Mouse (Mus musculus) urinary bladder, postnatal 10 days (tissue): ENCODE measurements around the gene Bnc2.

ENCODE experiments used
- DNase-seq: peaks from one replicate; pipeline ENCODE4 v3.0.0; 2022; ENCODE audit warnings: low spot score

Gene Bnc2

DNA sequence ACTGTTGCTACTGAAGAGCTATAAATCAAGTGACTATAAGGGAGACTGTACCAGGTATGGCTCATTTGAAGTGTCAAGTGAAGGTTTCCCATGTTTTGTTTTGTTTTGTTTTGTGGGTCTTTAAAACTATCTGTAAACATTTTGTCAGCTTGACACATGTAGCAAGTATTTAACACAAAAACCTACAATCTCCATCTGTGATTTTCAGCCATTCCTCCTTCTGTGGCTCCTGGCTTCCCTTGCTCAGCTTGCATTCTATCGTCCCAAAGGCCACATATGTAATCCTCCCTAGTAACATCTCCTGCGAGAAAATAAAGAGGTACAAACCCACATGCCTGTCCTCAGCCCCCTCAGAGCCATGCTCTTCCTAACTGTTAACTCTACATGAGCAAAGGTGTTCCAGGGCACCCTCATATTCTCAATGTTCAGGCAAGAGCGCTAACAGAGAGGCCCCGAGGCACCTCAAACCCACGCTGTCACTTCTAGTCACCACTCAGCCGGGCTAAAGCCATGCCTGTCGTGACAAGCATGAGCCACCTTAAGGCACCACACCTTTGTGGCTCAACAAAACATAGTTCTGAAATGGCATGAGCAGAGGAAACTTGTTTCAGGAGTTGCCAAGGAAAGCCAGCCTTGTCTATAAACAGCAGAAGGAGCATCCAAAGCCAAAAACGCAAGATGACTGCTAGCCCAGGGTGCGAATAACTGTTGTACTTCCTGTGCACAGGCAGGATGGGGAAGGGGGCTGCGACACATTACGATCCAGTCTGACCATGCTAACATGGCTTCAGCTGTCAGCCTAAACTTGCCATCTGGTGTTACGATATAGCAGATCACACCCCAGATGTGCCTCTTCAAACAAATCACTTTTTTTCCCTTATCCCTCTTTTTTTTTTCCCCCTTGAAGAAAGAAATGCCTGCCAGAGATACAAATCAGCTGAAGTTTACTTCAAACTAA lies 42.0 kb downstream of the Bnc2 start:
- DNase-seq, result no peak

DNA sequence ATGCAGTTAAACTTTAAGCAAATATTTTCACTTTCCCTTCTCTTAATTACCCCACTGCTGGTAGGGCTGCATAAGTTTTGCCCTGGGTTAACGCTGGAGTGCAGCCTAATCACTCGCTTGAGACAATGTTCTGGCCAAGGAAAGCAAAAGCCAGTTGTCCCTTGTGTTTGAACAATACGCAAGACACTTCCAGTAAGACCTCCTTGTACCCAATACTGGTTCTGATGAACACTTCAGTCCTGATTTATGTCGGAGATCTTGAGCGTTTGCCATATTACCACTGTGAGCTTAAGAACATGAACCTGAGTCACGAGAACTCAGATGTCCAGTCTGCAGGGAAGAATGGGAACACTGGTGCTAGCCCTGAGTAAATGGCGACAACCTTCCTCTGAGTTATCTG lies 47.5 kb downstream of the Bnc2 start:
- DNase-seq, result no peak

DNA sequence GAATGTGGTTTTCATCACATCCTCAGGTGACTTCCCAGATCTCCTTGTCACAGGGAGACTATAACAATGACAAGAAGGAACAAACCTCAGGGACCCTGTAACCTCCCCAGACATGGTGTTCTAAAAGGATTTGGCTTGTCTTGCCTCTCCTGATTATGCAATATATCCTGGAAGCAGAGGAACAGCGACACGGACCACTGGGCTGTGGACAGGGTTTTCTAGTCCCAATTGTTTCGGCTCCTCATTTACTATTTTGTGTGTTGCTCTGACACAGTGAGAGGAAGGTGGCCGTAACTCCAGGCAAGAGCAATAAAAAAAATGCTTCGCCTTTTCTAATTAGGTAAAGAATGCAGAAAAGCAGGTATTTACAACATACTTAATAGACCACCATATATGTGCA lies 51.8 kb downstream of the Bnc2 start:
- no peak for DNase-seq

DNA sequence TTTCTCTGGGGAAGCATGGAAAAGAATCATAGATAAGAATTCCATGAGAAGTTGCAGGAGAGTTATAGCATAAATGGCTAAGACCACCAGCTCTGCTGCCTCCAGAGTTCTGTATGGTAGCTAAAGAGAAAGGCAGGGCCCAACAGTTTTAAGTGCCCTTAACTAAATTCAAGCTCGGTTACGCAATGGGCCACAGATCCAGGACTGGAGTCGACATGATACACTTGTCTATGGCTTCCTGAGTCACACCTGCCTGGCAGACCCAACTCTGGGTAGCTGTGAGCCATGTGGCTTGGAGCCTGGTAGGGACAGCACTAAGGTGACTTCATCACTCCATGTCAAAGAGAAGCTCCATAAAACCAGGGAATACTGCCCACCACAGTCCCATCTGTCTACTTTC lies 53.3 kb downstream of the Bnc2 start:
- no peak for DNase-seq

DNA sequence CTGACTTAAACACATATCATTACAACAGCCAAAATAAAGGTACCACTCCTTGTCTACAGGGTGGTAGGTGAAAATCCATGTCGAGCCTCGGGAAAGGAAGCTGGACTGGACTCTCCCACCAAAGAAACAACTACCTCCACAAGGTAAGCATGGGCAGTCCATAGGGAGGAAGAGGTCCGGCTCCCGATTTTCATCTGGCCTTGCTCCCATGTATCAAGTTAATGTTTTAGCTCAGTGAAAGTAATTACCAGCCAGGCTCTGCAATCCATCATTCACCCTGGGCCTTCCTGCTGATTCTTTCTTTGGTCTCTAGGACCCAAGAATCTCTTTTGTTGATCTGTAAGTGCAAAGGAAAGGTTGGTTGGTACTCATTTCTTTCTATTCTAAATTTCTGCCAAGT lies 65.2 kb downstream of the Bnc2 start:
- DNase-seq, result no peak

DNA sequence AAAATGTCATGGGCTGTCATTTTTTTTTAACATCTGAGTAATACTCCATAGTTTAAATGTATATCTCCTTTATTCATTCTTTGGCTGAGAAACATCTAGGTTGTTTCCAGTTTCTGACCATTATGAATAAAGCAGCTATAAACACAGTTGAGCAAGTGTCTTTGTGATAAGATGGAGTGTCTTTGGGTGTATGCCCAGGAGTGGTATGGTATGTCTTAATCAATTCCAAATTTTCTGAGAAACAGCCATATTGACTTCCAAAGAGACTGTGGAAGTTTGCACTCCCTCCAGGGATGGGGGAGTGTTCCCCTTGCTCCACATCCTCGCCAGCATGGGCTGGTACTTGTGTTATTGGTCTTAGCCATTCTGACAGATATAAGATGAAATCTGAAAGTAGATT lies 70.6 kb downstream of the Bnc2 start:
- DNase-seq, result no peak

DNA sequence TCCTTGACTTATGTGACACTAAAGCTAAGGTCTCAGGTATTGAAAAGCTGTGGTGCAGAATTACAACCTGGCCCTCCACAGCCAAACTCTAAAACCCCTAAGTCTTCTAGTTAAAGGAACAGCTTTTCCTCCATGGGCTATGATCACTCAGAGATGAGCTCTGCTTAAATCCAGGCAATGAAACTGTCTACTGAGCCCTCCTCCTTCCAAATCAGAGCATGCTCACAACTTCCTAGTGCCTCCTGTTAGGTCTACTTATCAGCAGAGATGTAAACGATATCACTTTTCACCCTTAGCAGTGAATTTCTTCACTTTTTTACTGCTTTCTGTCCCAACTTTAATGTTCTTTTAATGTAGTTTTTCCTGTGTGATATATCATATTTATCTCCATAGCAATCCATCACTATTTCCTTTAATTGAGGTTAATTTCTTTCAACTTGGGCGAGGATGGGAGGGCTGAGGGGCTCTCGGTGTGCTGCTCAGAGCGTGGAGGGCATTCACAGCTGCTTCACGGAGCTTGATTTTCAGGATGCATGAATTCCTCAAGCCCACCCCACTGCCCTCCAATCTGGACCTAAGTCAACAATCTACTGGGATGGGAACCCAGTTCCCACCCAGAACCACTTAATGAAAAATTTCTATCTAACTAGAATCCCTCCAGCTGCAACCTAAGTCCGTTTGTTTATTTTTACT lies 94.7 kb downstream of the Bnc2 start:
- no peak for DNase-seq

DNA sequence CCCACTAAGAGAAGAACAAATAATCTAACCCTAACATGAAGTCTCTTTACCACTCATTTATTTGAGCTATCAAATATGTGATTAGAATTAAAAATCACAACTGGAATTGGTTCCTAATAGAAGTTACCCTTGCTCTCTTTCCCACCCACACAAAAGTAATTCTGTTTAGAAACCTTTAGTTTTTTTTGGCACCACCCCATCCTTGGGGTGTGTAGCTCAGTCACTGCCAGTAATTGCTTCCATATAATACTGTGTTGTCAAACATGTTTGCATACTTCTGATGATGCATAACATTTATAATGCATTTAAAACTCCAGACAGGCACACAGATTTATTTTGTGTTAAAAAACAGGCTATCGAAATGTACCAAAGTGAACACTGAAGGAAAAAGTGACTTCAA lies 96.8 kb downstream of the Bnc2 start:
- DNase-seq, result no peak

DNA sequence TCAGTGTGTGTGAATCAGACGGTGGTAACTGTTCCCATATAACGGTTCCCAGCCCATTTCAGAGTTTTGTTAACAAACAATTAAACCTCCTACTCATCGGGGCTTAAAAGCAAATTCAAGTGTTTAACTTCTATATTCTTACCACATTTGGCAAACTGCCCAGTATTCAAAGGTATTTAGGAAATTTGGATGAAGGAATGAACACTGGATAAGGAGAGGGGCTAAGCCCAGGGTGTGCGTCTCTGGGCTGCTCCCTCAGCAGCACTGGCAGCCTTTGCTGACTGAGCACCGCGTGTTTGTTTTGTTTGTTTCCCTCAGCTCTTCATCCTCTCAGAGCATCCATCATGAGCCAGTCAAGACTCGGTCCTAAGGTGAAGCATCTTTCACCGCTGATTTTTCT lies 109.0 kb downstream of the Bnc2 start:
- DNase-seq, result no peak

DNA sequence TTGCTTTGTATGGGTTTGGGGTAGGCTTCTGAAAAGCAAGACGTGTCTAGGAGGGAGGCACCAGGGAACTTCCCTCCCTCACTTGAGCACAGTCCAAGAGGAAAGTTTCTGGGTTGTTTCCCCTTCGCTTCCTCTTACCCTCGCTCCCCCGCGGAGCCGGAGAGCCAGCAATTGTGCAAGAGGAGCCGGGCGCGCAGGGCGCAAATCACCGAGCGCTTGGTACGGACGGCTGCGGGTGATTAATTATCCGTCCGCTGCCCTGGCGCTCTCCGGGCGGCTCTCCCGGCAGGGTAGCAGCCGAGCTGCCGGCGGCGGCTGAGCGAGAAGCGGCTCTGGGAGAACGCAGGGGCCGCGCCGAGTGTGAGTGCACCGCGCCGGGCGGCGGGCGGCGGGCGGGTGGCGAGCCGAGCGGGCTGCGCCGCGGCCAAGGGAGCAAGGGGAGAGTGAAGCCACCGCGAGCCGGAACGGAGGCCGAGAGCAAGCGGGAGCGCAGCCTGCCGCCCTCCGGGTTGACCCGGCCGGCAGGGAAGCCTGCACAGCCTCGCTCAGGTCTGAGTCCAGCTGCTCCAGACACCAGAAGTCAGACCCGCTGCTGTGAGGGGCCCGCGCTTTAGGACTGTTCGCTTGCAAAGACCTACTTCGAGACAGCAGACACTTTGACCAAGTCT lies 129.7 kb downstream of the Bnc2 start:
- peak; percentile 20 for DNase-seq

DNA sequence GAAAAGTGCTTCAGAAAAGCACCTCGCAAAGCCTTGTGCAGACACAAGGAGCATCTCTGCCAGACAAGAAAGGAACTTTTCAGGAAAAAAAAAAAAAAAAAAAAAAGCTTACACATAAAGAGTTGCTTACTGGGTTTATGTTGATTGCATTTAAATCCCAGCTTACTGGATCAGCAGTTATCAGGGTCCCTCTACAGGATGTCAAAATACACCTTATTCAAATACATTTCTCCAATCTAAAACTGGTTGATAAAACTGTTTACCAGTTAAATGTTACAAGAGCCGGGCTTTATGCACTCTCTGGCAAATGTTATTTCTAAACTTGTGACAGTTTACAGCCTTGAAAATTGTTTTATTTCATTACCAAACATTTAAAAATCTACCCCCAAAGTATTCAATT lies 130.4 kb downstream of the Bnc2 start:
- no peak for DNase-seq

DNA sequence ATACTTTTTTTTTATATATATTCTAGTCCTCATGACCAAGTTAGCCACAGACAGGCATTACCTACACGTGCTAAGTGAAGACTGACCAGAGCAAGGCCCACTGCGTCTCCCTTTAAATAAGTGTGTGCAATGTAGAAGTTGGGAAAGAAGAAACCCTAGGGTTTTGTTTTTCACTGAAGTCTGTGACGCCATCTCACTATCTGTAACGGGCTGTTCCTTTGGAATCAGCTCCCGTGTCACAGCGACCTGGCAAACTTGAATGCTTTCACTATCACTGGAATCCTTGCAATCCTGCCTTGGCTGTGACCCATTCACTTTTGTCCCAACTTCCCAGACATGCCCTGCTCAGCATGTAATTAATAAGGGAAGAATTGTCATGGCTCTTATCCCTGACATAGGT lies 134.5 kb downstream of the Bnc2 start:
- DNase-seq, result no peak

DNA sequence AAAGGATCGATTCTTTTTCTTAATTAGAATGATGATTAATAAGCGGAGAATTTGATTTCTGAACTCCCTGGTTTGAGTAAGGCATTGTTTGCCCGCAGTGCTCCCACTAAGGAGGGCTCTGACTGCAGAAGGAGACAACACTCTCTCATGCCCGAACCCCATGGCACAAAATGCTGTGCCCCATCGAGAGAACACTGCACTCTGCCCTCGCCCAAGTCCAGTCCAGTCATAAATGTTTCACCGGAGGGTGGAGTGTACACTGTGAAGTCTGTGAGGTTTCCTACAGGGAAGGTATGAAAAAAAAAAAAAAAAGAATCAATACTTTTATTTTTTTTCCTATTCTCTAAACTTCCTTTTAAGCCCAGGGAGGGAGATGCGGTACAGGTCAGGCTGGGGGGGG lies 135.7 kb downstream of the Bnc2 start:
- DNase-seq, result no peak

DNA sequence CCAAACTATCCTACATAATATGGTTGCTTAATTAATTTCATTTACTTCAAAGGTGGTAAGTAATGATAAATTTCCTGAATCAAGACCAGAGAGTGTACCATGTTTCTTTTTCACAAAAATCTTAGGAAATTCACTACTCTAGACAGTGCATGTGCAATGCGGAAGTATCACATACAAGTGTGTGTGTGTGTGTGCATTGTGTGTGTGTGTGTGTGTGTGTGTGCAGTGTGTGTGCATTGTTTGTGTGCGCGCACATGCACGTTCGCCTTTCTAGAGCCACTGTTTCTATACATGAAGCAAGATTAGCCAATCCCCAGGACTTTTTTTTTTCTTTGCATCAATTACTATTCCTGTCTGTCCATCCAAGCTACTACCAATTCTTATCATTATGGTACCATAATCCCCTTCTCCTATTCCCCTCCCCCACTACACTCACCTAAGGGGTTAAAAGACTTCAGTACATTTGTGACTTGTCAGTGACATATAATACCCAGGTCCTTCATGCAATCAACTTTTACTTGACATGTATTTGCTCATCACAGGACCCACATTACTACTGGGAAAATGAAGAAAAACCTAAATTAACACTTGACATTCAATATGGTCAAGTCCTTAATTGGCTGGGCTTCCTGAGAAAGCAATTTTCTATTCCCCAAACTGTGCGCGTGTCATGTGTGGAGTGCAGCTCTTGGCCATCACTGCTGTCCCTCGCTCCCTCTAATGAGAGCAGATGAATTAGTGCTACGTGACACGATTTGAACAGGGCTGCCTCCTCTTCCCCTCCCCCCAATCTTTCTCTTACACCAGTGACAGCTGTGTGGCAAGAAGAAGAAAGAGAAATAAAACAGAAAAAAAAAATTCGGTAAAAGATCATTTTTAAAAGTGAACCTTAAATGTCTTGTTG lies 145.9 kb downstream of the Bnc2 start:
- no peak for DNase-seq

DNA sequence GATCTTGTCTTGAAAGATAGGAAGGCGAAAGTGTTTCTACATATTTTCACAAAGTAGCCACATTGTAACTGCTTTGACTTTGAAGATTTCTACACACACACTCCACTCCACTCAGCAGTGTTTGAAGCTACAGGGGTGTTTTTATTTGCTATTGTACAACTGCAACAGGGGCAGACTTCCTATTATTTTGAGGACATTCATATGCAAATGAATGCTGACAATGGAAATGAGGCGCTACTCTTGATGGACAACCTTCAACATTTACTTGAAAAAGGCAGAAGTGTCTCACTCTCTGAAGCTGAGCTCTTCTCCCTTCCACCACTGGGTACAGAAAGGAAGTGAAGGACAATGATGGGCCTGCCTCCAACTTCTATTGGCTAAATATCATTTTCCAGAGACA lies 146.7 kb downstream of the Bnc2 start:
- DNase-seq, result no peak

DNA sequence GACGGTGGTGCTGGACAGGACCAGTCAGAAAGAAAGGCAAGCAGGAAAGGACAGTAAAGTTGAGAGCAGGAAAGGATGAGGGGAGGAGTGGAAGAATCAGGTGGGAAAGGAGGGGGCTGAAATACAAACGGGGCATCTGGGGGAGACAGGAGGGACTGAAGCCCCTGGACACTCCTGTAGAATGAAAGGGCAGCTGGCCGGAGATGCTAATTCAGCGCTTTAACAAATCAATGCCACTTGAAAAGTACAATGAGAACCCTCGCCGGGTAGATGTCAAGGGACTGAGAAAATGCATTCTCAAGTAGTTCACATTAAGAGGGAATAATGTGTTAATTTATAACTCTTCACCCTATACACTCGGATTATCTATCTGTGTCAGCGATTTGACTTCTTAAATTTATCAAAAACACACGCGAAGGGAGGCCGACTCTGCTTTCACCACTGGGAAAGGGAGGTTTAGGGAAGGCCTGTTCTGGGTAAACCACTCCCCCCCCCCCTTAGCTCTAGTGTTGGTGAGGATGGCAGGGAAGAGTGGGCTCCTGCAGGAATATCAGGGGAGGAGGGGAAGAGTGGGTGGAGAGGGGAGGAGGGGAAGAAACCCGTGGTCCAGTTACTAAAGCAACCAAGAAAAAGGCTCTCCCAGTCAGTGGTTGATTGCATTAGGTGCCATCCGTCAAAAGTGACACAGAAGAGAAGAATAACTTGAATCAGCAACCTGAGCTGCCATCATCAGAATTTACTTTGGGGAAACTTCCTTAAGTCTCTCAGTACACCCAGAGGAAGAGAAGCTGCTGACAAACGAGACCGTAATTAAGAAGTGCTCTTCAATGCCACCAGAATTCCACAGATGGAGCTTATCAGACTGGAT lies 147.8 kb downstream of the Bnc2 start:
- DNase-seq, result no peak

DNA sequence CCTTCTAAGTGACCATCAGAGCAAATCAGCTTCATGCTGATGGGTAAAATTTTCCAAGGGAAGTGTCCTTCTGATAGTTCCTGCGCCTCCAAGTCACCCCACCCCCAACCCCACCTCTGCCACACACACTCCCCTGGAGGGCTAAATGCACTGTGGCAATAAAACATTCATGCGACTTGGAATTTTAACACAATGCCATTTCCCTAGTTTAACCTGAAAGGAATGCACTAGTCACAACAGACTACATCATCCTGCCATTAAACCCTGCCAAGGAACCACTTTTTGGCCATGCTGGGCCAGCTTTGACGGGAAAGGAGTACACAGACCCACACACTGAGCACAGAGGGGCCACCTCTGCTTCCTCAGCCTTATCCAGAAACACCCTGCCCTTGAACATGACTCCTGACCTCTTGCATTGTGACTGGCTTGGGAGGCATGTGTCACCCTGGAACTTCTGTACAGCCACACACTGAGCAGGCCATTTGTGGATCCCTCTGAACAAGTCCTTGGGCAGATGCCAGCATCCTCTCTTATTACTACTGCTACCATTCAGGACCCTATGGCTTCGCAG lies 151.3 kb downstream of the Bnc2 start:
- DNase-seq, result no peak

DNA sequence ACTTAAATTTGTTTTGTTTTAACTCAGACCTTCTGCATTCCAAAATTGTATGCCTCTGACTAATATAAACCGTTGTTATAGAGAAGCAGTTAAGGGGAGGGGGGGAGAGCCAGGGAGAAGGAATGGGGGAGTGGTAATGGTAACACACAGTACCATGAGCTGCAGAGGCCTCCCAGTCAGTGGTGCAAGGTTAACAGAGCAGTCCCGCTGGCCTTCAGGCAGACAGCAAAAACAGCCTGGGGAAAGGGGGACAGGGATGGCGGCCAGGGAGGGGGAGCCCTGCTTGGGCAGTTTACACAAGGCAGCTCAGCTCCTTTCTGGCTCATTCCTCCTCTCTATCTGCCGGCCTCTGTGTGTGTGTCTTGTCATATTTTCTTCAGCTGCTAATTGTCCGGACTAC lies 151.9 kb downstream of the Bnc2 start:
- DNase-seq, result no peak

DNA sequence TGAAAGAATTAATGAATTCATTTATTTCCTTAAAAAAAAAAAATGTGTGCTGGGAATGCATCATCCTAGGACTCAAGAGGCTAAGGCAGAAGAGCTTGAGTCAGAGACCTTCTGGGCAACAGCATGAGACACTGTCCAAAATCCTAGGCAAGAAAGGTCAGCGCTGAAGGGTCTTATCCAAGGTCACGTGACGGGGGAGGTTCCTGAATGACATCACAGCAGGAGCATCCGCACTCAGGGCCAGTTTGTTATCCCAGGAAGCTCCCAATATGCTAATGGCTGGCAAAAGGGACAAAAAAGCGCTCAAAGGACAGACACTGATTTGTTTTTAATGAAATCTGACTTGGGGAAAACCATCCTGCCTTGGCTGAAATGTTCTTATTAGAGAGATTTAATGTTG lies 153.5 kb downstream of the Bnc2 start:
- DNase-seq, result no peak

DNA sequence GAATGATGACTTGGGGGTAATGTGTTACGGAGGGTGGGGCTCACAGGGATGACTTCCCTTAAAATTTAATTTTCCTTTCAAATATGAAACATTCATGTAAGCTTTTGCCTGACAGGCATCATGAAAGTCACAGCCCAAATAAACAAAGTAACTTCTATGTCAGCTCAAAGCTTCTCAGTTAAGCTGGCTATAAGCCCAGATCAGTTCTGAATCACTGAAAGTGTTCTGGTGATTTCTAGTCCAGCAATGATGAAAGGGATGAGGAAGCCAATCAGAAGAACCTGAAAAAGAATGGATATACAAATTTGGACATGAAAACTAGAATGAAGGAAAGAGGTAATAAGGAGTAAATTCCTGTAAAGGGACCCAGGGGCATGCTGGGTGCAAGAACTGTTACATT lies 164.6 kb downstream of the Bnc2 start:
- DNase-seq, result no peak

DNA sequence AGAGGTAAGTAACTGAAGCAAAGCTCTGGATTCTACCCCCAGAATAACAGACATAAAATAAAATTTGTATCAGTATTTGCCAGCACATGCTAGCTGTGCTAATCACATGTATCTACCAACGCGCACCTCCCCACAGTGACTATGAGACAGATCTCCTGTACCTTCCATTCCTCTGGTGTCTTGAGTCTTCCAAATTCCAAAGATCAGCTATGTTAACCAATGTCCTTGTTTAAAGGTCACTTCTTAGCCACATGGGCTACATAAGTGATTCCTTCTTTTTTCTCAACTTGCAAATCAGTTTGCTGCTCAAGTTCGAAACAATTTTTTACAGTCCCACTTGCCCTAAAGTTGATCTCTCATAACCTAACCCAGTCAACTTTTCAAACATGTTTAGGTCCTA lies 167.5 kb downstream of the Bnc2 start:
- no peak for DNase-seq
